Mouse (Mus musculus): Measurements from ENCODE around the gene Mphosph6.

The Mphosph6 gene

GRCm38 (mm10) chr8:117772126-117772525, 29.6 kb downstream of the Mphosph6 start:
- ATAC-seq (ENCODE audit: insufficient number of reproducible peaks, low FRiP score, low TSS enrichment): no peak

GRCm38 (mm10) chr8:117771115-117771836, 30.5 kb downstream of the Mphosph6 start:
- no peak for ATAC-seq (ENCODE audit: insufficient number of reproducible peaks, low FRiP score, low TSS enrichment)

GRCm38 (mm10) chr8:117768971-117769370, 32.8 kb downstream of the Mphosph6 start:
- ATAC-seq (ENCODE audit: insufficient number of reproducible peaks, low FRiP score, low TSS enrichment): no peak

GRCm38 (mm10) chr8:117765947-117766346, 35.8 kb downstream of the Mphosph6 start:
- no peak for ATAC-seq (ENCODE audit: insufficient number of reproducible peaks, low FRiP score, low TSS enrichment)

GRCm38 (mm10) chr8:117764625-117765024, 37.1 kb downstream of the Mphosph6 start:
- no peak for ATAC-seq (ENCODE audit: insufficient number of reproducible peaks, low FRiP score, low TSS enrichment)

- no peak for ATAC-seq (ENCODE audit: insufficient number of reproducible peaks, low FRiP score, low TSS enrichment)
Observed at GRCm38 (mm10) chr8:117762776-117763175, 39.0 kb downstream of the Mphosph6 start.

GRCm38 (mm10) chr8:117757900-117758299, 43.8 kb downstream of the Mphosph6 start:
- no peak for ATAC-seq (ENCODE audit: insufficient number of reproducible peaks, low FRiP score, low TSS enrichment)

- no peak for ATAC-seq (ENCODE audit: insufficient number of reproducible peaks, low FRiP score, low TSS enrichment)
Observed at GRCm38 (mm10) chr8:117749436-117749835, 52.3 kb downstream of the Mphosph6 start.

- ATAC-seq (ENCODE audit: insufficient number of reproducible peaks, low FRiP score, low TSS enrichment): no peak
Observed at GRCm38 (mm10) chr8:117747886-117748730, 53.6 kb downstream of the Mphosph6 start.

GRCm38 (mm10) chr8:117747428-117747827, 54.3 kb downstream of the Mphosph6 start:
- no peak for ATAC-seq (ENCODE audit: insufficient number of reproducible peaks, low FRiP score, low TSS enrichment)

- no peak for ATAC-seq (ENCODE audit: insufficient number of reproducible peaks, low FRiP score, low TSS enrichment)
Observed at GRCm38 (mm10) chr8:117746651-117747050, 55.1 kb downstream of the Mphosph6 start.

- ATAC-seq (ENCODE audit: insufficient number of reproducible peaks, low FRiP score, low TSS enrichment): no peak
Observed at GRCm38 (mm10) chr8:117742431-117743012, 59.2 kb downstream of the Mphosph6 start.

Data from cerebellum, adult (tissue).